Mouse (Mus musculus) liver, embryonic 16.5 days (tissue): ENCODE measurements around the gene Dusp12. TPM values are rescaled to one million over a fixed set of nuclear protein-coding genes. Genes with fewer than 3 reads are reported as not detected.
A peak's percentile ranks its signal among the peaks of the same experiment; 100 is the strongest.

Source experiments
- ATAC-seq: fragments of 200-750 bp; cut with Nextera tagmentation; 2 replicates; pipeline ENCODE4 v1.8.0; 2017; ENCODE audit warnings: low read depth, mild to moderate bottlenecking, moderate number of reproducible peaks, moderate library complexity
- H3K27ac ChIP-seq: fragments of 300-500 bp; sonication (generic); 2 replicates; pipeline ENCODE4 v1.5.1; 2014; ENCODE audit warnings: mild to moderate bottlenecking, low read length
- H3K27me3 ChIP-seq: fragments of 300-500 bp; sonication (generic); 2 replicates; pipeline ENCODE4 v1.6.1; 2014; ENCODE audit warnings: low read depth, low read length, mixed read lengths; ENCODE audit not compliant: control insufficient read depth, insufficient read depth
- H3K36me3 ChIP-seq: fragments of 300-500 bp; sonication (generic); 2 replicates; pipeline ENCODE4 v1.6.1; 2014; ENCODE audit warnings: mild to moderate bottlenecking; ENCODE audit not compliant: control insufficient read depth, insufficient read depth
- H3K4me1 ChIP-seq: fragments of 300-500 bp; sonication (generic); 2 replicates; pipeline ENCODE4 v1.6.1; 2014; ENCODE audit warnings: low read depth, low read length, mixed read lengths; ENCODE audit not compliant: control insufficient read depth
- H3K4me2 ChIP-seq: fragments of 300-500 bp; sonication (generic); 2 replicates; pipeline ENCODE4 v1.6.1; 2014; ENCODE audit warnings: low read depth, low read length, mixed read lengths
- H3K4me3 ChIP-seq: fragments of 300-500 bp; sonication (generic); 2 replicates; pipeline ENCODE4 v1.5.1; 2014; ENCODE audit warnings: low read depth, mild to moderate bottlenecking, low read length
- H3K9ac ChIP-seq: fragments of 300-500 bp; sonication (generic); 2 replicates; pipeline ENCODE4 v1.6.1; 2014; ENCODE audit warnings: low read depth, low read length
- H3K9me3 ChIP-seq: fragments of 300-500 bp; sonication (generic); replicated peaks from 2 replicates; pipeline ENCODE4 v1.6.1; 2016; ENCODE audit warnings: low read length; ENCODE audit not compliant: control insufficient read depth
- WGBS: fragments of 180-500 bp; shearing (Covaris S2); extraction: QIAGEN DNeasy Blood & Tissue Kit; methylation state at CpG from one replicate; pipeline ENCODE4 v1.1.7; 2014; ENCODE audit not compliant: insufficient replicate concordance; 5-methylcytosine and 5-hydroxymethylcytosine counted together
- polyA plus RNA-seq: library from polyadenylated mRNA; unstranded; fragments of >200 nt; fragmentation: Nextera tagmentation; extraction: Ambion mirVana; gene quantifications from 2 replicates; pipeline ENCODE4 v1.2.1, GENCODE M21; 2015

The Dusp12 gene
- polyA plus RNA-seq, 1 experiment from 2014 or later = 21.4 TPM

DNA sequence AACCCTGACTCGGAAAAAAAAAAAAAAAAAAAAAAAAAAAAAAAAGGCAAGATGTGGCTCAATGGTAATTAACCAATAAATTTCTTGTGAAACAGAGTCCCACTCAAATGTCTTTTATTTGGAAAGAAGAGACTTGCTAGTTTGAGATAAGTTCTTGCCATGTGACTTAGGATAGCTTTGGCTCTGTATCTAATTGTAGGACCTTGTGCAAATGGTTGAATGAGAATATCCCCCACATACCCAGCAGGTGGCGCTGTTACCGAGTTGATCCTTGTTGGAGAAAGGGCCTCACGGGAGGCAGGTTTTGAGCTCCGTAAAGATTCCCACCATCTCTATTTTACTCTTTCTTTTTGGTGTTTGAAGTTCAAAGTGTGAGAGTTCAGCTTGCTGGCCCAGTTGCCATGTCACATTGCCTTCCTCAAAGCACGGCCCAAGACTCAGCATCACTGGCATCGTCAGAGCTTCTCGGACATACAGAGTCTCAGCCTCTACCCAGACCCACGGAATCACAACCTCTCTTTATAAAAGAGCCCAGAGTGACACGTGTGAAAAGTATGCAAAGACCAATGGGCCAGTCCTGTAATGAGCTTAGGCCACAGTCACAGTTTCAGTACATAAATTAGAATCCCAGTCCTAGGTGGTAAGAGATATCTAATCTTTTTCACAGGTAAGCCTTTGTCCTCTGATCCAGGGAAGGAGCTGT lies 16.3 kb upstream of the Dusp12 start:
- peaks cover 20% of the 10 kb centered on the region for H3K27me3 ChIP-seq
- no peak overlapping the region for H3K27ac ChIP-seq
- 28% methylated on average over 10 of the region's 10 CpGs for WGBS
- no peaks in the 10 kb centered on the region for H3K9me3 ChIP-seq
- H3K36me3 ChIP-seq = no peaks in the 10 kb centered on the region
- H3K4me3 ChIP-seq = peak overlapping the region; percentile 4; the same call in 1 of the 2 replicates
- ATAC-seq = peak; percentile 27; the same call in 1 of the 2 replicates
- H3K4me2 ChIP-seq = peak overlapping the region; percentile 53; the same call in 1 of the 2 replicates
- H3K9ac ChIP-seq = no peak overlapping the region
- peaks cover 5% of the 10 kb centered on the region; the same call in 1 of the 2 replicates for H3K4me1 ChIP-seq

DNA sequence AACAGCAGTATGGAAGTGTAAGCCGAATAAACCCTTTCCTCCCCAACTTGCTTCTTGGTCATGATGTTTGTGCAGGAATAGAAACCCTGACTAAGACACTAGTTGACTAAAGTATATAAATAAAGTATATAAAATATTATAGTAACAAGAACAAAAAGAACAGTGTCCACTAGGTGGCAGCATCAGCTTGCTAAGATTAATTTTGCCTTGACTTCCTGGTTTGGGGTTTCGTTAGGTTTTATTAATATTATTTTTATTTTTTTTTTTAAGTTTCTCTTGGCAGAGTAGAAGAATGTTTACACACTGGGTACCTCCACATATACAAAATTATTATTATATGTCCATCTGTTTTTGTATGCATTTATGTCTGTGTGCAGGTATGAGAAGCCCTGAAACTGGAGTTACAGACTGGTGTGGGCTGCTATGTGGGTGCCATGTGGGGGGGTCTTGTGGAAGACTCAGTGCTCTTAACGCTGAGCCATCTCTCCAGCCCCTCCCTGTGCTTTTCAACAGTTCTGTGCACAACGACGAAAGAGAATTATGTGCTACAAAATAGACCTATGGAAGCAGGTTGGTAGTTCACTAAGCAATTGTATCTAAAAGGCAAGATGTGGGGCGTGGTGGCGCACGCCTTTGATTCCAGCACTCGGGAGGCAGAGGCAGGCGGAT lies 15.6 kb upstream of the Dusp12 start:
- H3K36me3 ChIP-seq = no peaks in the 10 kb centered on the region
- H3K4me2 ChIP-seq = peak overlapping the region; percentile 53
- no peaks in the 10 kb centered on the region for H3K9me3 ChIP-seq
- peak overlapping the region; percentile 4; the same call in 1 of the 2 replicates for H3K4me3 ChIP-seq
- H3K27ac ChIP-seq = no peak overlapping the region
- H3K9ac ChIP-seq = 0 out of 2 replicates have a peak overlapping the region, but pooled peaks have one; percentile 18
- WGBS = 17% methylated on average over 10 of the region's 10 CpGs
- ATAC-seq = no peak
- peaks cover 5% of the 10 kb centered on the region; the same call in 1 of the 2 replicates for H3K4me1 ChIP-seq
- H3K27me3 ChIP-seq = peaks cover 13% of the 10 kb centered on the region

DNA sequence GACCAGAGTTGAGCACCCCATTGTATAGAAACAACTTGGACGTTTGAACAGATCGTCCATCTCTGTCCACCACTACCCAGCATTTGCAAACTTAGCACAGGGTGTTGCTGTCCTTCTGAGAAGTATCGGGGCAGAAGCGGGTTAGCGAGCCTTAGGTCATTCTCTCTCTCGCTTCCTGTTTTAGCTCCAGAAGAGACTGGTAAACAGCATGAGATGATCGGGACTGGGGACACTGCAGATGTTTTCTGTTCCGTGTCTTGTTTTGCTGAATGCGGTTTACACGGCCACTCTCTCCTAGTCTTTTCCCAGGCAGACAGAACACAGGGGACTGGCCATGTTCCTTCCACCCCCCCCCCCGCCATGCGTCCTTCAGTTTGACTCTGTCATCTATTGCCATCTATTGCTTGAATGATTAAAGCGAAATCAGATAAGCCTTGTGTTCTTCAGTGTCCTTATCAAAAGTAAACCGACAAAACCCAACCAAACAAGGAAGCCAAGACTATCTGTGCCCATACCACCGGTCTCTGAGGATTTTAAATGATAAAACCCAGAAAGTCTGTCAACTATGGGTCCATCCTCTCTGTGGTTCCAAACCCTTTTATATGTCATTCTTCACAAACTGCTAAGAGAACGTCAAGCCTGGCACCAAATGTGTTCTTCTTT lies 13.2 kb upstream of the Dusp12 start:
- no peak overlapping the region for H3K4me2 ChIP-seq
- no peaks in the 10 kb centered on the region for H3K9me3 ChIP-seq
- peaks cover 5% of the 10 kb centered on the region; the same call in 1 of the 2 replicates for H3K4me1 ChIP-seq
- no peak overlapping the region for H3K9ac ChIP-seq
- no peak overlapping the region for H3K4me3 ChIP-seq
- no peaks in the 10 kb centered on the region for H3K36me3 ChIP-seq
- WGBS = 37% methylated on average over 16 of the region's 16 CpGs
- peaks cover 7% of the 10 kb centered on the region; the same call in 1 of the 2 replicates for H3K27me3 ChIP-seq
- no peak overlapping the region for H3K27ac ChIP-seq
- peak; percentile 24; the same call in 1 of the 2 replicates for ATAC-seq

DNA sequence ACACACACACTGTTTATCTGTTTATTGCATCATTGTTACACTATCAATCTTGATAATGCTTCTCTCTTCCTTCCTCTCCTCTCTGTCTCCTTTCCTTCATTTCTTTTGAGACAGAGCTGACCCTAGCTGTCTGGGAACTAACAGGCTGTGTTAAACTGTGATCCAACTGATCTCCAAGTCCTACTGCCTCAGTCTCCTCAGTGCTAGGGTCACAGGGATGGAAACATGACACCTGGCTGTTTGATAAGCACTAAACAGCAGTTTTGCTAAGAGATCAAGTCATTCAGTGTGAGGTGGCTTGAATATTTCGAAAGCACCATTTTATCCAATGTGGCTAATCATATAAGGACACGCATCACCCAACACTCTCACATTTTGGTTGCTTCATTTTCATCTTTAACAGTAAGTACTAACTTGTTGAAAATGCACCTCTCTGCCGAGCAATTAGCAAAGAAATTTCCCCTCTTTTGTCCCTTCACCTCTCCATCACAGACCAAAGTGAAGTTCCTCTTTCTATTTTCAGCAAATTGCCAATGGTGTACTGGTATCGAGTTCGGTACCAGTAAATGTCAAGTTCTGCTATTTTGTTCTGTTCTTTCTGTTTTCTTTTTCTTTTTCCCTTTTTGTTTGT lies 11.4 kb upstream of the Dusp12 start:
- Histone ChIP-seq H3K27me3 (peaks cover 5% of the 10 kb centered on the region; the same call in 1 of the 2 replicates), H3K4me3 (no peak overlapping the region), H3K9ac (no peak overlapping the region), H3K27ac (no peak overlapping the region), H3K4me1 (peaks cover 4% of the 10 kb centered on the region; the same call in 1 of the 2 replicates), H3K9me3 (no peaks in the 10 kb centered on the region), H3K4me2 (no peak overlapping the region), H3K36me3 (no peaks in the 10 kb centered on the region)
- WGBS = 32% methylated on average over 5 of the region's 5 CpGs
- no peak for ATAC-seq

DNA sequence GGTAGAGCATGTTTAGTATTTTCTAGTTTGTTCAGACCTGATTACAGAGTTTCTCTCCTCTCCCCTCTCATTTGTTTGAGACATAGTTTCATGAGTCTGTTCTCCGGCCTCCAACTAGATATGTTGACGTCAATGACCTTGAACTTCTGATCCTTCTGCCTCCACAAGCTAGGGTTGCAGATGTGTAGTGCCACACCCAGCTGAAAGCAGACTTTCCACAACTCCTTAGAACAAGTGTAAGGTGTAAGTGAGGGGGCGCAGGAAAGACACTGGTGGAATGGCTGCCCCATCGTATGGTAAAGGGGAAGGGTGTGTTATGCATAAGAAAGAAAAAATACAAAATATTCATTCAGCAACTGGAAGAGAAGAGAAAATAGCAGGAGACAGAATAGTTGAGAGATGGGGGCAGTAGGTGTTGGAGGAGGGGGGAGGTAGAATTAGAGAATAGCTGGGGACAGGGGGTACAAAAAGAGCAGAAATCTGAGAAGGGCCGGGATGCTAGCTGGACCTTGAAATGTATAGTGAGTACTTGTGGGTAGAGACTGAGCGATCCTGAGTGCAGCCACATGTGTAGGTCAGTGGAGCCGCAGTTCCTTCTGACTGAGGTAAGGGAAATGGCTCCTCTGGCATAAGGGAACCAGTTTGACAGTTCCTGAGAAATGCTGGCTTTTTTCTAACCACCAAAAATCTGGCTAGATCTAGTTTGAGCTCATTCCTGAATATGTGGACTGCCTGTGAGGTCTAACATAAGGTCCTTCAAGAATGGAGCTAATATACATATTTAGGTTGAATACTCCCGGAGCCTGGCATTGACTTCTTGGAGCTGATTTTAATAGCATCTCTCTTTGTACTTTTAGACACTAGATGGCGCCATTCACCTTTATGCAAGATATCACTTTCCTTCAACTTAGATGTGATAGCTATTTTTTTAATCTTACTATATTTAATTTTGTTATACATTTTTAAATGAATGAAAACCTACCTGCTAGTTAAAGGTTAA lies 9.6 kb upstream of the Dusp12 start:
- Histone ChIP-seq H3K36me3 (no peaks in the 10 kb centered on the region), H3K27ac (no peak overlapping the region), H3K9me3 (no peaks in the 10 kb centered on the region), H3K27me3 (peaks cover 5% of the 10 kb centered on the region; the same call in 1 of the 2 replicates), H3K4me3 (no peak overlapping the region), H3K9ac (no peak overlapping the region), H3K4me2 (no peak overlapping the region), H3K4me1 (no peaks in the 10 kb centered on the region)
- ATAC-seq = no peak
- WGBS = 51% methylated on average over 9 of the region's 9 CpGs

DNA sequence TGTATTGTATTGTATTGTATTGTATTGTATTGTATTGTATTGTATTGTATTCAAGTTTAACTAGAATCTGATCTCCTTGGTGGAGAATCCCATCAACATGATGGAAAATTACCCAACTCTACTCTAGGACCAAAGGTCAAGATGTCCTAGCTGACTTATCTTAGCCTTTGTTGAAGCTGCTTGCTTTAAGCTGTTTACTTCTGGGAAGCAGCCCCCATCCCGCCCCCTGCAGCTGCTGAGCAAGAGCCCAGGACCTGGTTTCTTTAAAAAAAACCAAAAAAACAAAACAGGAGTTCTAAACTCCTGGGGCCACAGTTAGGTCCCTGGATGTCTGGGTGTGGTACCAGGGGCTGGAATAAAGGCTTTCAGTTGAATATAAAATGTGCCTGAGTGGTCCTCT lies 6.9 kb upstream of the Dusp12 start:
- no peak overlapping the region for H3K9ac ChIP-seq
- H3K4me1 ChIP-seq = no peaks in the 10 kb centered on the region
- H3K36me3 ChIP-seq = no peaks in the 10 kb centered on the region
- no peak overlapping the region for H3K4me3 ChIP-seq
- no peak overlapping the region for H3K4me2 ChIP-seq
- 43% methylated on average over 1 of the region's 1 CpGs for WGBS
- H3K27me3 ChIP-seq = no peaks in the 10 kb centered on the region
- no peaks in the 10 kb centered on the region for H3K9me3 ChIP-seq
- ATAC-seq = no peak
- no peak overlapping the region for H3K27ac ChIP-seq

DNA sequence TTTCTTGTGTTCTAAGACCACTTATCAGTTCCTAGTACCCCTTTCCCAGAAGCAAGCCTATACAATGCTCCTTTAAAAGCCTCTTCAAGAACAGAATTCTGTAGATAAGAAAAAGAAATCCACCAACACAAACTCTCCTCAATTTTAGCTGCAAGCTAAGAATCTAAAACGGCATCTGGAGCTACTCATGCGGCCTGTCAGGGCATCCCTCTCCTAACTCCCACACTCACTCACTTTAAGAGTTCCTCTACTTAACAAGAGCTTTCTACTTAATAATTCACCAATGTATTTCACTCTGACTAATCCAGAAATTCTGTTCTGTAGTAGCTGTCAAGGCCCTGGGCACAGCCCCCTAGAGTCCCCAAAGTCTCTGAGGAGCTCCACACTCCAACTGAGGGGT lies 6.3 kb upstream of the Dusp12 start:
- 41% methylated on average over 2 of the region's 2 CpGs for WGBS
- Histone ChIP-seq H3K4me1 (no peaks in the 10 kb centered on the region), H3K9me3 (no peaks in the 10 kb centered on the region), H3K9ac (no peak overlapping the region), H3K4me2 (no peak overlapping the region), H3K36me3 (no peaks in the 10 kb centered on the region), H3K27me3 (no peaks in the 10 kb centered on the region), H3K27ac (no peak overlapping the region), H3K4me3 (no peak overlapping the region)
- ATAC-seq = no peak

DNA sequence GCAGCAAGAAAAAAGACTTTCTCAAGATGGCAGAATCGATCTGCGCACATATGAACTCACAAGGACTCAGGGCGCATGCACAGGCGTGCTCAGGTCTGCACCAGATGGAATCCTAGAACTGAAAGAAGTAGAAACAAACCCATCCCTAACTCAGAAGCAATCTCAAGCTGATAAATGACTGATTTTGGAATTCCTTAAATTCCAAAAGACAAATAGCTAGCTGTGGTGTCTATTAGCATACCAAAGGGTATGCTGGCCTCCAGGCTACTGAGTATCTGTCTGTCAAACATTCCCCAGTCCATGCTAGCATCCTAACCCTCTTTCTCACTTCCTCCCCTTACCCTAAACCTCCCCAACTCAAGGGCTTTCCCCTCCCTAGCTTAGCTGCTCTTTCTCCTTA lies 4.0 kb upstream of the Dusp12 start:
- H3K4me3 ChIP-seq = no peak overlapping the region
- H3K27ac ChIP-seq = no peak overlapping the region
- H3K9ac ChIP-seq = no peak overlapping the region
- ATAC-seq = no peak
- H3K4me1 ChIP-seq = peaks cover 10% of the 10 kb centered on the region
- WGBS = 77% methylated on average over 4 of the region's 4 CpGs
- H3K27me3 ChIP-seq = no peaks in the 10 kb centered on the region
- H3K9me3 ChIP-seq = no peaks in the 10 kb centered on the region
- no peaks in the 10 kb centered on the region for H3K36me3 ChIP-seq
- no peak overlapping the region for H3K4me2 ChIP-seq
